Mouse (Mus musculus): ENCODE measurements around the gene Tfec.

Tfec gene

GRCm38 (mm10) chr6:16898251-16898862 lies at the start of gene Tfec:
Tfec (minus strand) TSS chr6:16898441.
- no peak for DNase-seq (ENCODE audit: extremely low spot score, low read depth, low spot score)

GRCm38 (mm10) chr6:16947837-16948236 lies 49.6 kb upstream of the Tfec start:
- peak; percentile 42 for DNase-seq (ENCODE audit: extremely low spot score, low read depth, low spot score)

GRCm38 (mm10) chr6:16943513-16943912 lies 45.3 kb upstream of the Tfec start:
- DNase-seq (ENCODE audit: extremely low spot score, low read depth, low spot score), result no peak

GRCm38 (mm10) chr6:16942433-16942832 lies 44.2 kb upstream of the Tfec start:
- DNase-seq (ENCODE audit: extremely low spot score, low read depth, low spot score), result no peak

GRCm38 (mm10) chr6:16931059-16931458 lies 32.8 kb upstream of the Tfec start:
- no peak for DNase-seq (ENCODE audit: extremely low spot score, low read depth, low spot score)

GRCm38 (mm10) chr6:16920111-16920656 lies 21.9 kb upstream of the Tfec start:
- DNase-seq (ENCODE audit: extremely low spot score, low read depth, low spot score), result no peak

- DNase-seq (ENCODE audit: extremely low spot score, low read depth, low spot score), result no peak
Measured at GRCm38 (mm10) chr6:16891819-16892218, 6.4 kb downstream of the Tfec start.

- no peak for DNase-seq (ENCODE audit: extremely low spot score, low read depth, low spot score)
Measured at GRCm38 (mm10) chr6:16883537-16884307, 14.5 kb downstream of the Tfec start.

GRCm38 (mm10) chr6:16874021-16874542 lies 24.2 kb downstream of the Tfec start:
- DNase-seq (ENCODE audit: extremely low spot score, low read depth, low spot score), result no peak

GRCm38 (mm10) chr6:16870067-16870466 lies 28.2 kb downstream of the Tfec start:
- DNase-seq (ENCODE audit: extremely low spot score, low read depth, low spot score), result no peak

- no peak for DNase-seq (ENCODE audit: extremely low spot score, low read depth, low spot score)
Measured at GRCm38 (mm10) chr6:16868314-16868713, 29.9 kb downstream of the Tfec start.

GRCm38 (mm10) chr6:16862753-16863508 lies 35.3 kb downstream of the Tfec start:
- DNase-seq (ENCODE audit: extremely low spot score, low read depth, low spot score), result no peak

- no peak for DNase-seq (ENCODE audit: extremely low spot score, low read depth, low spot score)
Measured at GRCm38 (mm10) chr6:16862050-16862449, 36.2 kb downstream of the Tfec start.

GRCm38 (mm10) chr6:16855879-16856545 lies 42.2 kb downstream of the Tfec start:
- no peak for DNase-seq (ENCODE audit: extremely low spot score, low read depth, low spot score)

- no peak for DNase-seq (ENCODE audit: extremely low spot score, low read depth, low spot score)
Measured at GRCm38 (mm10) chr6:16854977-16855376, 43.3 kb downstream of the Tfec start.

- no peak for DNase-seq (ENCODE audit: extremely low spot score, low read depth, low spot score)
Measured at GRCm38 (mm10) chr6:16846521-16846920, 51.7 kb downstream of the Tfec start.

GRCm38 (mm10) chr6:16835631-16836030 lies 62.6 kb downstream of the Tfec start:
- DNase-seq (ENCODE audit: extremely low spot score, low read depth, low spot score), result no peak

- no peak for DNase-seq (ENCODE audit: extremely low spot score, low read depth, low spot score)
Measured at GRCm38 (mm10) chr6:16828304-16828703, 69.9 kb downstream of the Tfec start.

GRCm38 (mm10) chr6:16821985-16822384 lies 76.3 kb downstream of the Tfec start:
- DNase-seq (ENCODE audit: extremely low spot score, low read depth, low spot score), result no peak

- DNase-seq (ENCODE audit: extremely low spot score, low read depth, low spot score), result no peak
Measured at GRCm38 (mm10) chr6:16806302-16806701, 91.9 kb downstream of the Tfec start.

GRCm38 (mm10) chr6:16797669-16798068 lies 100.6 kb downstream of the Tfec start:
- peak; percentile 28 for DNase-seq (ENCODE audit: extremely low spot score, low read depth, low spot score)

Measured in hindlimb bud, embryonic 11.5 days (tissue).